Mouse (Mus musculus): Measurements from ENCODE around the gene Abcc6.
A peak's percentile ranks its signal among the peaks of the same experiment; 100 is the strongest.
"Not testable (repeated sequence)": the region's sequence is repeated elsewhere in the genome, so short reads cannot be mapped to it uniquely, and the experiment has no call there.

The Abcc6 gene

DNA sequence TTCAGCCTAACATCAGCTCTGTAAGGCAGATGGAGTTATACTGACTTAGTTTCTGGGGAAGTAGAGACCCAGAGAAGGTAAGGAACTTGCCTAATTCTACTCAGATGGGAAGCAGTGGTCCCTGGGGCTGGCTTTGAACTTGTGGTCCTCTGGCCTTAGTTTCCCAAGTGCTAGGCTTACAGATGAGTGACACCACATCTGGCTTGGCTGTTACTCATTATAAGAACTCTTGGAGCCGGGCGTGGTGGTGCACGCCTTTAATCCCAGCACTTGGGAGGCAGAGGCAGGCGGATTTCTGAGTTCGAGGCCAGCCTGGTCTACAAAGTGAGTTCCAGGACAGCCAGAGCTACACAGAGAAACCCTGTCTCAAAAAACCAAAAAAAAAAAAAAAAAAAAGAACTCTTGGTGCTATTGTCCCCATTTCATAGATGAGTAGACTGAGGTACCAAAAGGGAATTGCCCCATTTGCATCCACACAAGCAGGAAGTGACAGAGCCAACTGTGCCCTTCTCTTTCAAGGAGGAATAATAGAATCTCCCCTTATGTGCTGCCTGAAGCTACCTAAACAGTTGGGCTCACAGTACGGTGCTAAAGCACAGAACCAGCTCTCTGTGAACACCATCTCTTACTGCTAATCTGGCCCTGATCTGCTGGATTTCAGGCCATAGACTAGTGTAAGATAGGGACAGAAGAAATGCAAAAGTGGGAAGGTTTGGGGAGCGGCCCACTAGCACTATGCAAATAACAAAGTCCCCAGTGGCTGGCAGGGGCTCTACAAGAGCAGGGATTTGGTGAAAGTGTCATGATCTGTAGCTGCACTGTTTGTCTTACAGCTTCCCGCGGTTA, 580 bp downstream of the Abcc6 start:
- no peak for DNase-seq (ENCODE audit: extremely low read depth, low read depth, low spot score)

DNA sequence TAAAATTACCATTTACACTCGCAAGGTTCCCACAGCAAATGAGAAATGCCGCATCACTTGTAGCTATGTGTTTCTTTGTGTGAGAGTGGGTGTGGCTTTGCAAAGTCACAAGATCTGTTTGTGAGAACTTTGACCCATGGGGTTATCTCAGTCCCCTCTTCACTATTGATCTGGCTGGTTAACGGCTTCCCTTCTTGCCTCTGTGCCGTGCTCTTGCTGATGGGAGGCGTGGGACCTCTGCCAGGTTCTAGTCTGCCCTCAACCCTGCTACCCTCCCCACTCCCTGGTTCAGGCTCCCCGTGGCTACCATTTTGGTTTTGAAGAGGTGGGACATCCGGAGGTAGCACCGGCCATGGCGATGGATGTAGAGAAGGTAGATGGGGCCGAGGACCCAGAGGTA, 1.4 kb downstream of the Abcc6 start:
- no peak for DNase-seq (ENCODE audit: extremely low read depth, low read depth, low spot score)

DNA sequence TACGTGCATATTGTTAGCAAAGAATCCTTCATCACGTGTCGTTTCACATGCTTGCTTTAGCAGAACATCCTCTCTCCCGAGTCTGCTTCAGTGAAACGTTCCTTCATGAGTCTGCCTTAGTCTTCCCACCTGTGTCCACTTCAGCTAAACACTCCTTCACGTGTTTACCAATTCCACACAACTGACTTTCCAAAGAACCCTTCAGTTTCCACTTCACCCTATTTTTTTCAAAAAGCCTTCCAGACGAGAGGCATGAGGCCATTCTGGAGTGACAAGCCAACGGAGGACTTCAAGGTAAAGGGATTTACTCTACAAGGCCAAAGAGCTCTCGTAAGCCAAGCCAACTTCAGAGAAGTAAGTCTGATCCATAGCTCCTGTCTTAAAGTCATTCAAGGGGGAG, 4.7 kb downstream of the Abcc6 start:
- no peak for DNase-seq (ENCODE audit: extremely low read depth, low read depth, low spot score)

DNA sequence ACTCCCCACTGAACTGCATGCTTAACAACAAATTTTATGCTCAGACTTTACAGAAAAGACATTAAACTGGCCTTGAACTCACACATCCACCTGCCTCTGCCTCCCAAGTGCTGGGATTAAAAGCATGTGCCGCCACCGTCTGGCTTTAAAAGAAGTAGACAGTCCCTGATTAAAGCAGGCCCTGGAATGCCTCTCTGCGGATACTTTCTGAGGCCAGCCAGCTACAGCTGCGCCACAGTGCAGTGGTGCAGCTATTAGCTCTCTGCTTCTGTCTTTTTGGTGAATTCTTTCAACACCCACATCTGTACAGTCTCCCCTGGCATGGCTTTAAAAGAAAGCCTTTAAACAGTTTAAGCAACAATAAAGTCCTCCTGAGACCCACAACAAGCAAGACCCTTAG, 8.2 kb downstream of the Abcc6 start:
- DNase-seq (ENCODE audit: extremely low read depth, low read depth, low spot score), result no peak

DNA sequence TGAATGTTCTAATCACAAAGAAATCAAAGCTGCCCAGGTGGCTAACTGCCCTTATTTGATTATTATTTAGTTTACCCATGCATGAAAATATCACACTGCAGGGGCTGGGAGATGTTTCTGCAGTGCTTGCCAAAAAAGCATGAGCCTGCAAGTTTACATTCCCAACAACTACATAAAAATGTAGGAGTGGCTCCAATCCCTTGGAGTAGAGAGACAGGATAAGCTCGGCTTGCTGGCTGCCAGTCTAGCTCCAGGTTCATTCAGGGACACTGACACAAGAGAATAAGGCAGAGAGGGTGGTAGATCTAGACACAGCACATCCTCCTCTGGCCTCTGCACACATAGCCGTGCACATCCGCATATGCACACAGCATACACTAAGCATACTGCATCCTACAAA, 10.5 kb downstream of the Abcc6 start:
- DNase-seq (ENCODE audit: extremely low read depth, low read depth, low spot score), result no peak

DNA sequence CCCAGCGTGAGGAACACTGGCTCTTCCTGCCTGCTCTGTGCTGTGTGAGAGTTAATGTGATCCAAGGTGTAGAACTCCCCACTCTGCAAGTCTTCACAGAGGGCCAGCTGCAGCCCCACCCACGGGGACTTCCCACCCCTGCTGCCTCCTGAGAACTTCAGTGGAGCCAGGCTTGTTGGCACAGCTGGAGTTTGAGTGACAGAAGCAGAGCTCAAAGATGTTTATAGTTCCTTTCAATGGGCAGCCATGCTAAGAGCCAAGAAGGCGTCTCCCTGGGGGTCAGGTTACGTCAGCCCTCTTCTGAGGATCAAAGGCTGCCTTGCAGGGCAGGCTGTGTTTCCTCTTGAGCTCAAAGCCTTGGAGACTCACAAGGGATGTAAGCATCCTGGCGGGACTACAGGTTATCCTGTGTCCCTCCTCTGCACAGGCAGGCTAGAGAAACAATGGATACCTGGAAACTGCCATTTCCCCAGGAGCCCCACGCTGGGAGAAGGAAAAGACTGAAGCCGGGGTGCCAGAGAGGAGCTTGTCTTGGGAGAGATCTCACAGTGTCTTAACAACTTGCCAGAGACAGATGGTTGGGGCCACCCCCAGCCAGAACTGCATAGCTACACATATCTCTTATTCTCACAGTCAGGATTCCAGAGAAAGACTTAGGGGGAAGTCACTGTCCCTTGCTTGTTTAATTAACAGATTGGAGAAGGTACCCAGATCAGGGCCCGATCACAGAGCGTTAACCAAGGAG, 16.7 kb downstream of the Abcc6 start:
- DNase-seq (ENCODE audit: extremely low read depth, low read depth, low spot score), result no peak

DNA sequence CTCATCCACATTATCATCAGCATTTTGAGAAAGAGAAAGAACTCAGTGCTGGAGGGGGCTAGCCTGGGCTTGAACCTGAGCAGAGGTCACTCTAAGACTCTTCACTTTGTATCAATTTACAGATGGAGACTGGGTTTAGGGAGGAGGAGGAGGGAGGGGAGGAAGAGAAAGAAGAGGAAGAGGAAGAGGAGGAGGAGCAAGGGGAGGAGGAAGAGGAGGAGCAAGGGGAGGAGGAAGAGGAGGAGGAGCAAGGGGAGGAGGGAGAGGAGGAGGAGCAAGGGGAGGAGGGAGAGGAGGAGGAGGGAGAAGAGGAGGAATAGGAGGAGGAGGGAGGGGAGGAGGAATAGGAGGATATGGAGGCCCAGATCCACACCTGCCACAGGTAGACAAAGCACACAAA, 18.0 kb downstream of the Abcc6 start:
- no peak for DNase-seq (ENCODE audit: extremely low read depth, low read depth, low spot score)

DNA sequence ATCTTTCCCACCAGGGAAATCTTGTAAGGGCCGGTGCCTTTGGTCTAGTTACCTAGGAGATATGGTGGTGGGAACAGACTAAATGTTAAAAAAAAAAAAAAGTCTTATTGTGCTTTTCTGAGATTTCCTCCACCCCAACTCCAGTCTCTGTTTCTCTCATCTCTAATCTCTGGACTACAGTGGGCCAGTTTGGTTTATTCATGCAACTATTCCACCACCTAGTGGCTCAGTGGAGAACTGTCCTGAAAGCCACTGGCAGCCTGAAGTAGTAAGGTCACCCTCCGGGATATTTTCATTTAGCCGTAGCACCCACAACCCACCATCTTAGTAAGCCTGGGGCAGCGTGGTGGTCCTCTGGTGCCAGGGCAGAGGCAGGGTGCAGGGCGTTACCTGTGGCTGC, 20.5 kb downstream of the Abcc6 start:
- DNase-seq (ENCODE audit: extremely low read depth, low read depth, low spot score), result no peak

DNA sequence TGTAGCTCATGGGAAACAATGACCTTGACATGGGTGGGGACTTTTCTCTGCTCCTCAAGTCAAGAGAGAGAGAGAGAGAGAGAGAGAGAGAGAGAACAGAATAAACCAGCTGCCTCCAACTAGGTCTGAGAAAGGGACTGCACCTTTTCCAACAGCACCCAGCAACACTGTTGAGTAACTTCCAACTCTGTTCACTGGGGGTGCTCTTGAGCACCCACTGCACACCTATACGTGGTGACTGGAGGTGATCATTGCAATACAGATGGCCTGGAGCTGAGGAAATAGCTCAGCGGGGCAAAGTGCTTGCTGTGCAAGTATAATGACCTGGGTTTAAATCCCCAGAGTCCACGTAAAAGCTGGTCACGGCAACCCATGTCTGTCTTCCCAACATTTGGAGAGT, 27.4 kb downstream of the Abcc6 start:
- no peak for DNase-seq (ENCODE audit: extremely low read depth, low read depth, low spot score)

DNA sequence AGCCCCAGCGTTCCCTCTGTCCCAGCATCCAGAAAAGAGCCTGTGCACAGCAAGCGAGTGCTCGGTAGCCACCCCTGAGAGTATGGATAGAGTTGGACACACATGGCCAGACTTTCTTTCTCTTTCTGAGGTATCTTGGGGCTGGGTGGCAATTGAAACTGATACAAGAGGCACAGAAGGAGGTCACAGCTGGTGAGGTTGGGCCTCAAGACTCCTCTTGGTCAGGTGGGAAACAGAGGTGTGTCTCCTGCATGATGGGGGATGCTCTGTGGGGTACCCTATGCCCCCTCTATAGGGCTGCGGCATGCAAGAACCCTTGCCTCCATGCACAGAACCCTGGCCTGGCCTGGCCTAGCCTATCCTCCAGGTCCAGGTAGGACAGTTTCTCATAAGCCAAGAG, 29.5 kb downstream of the Abcc6 start:
- no peak for DNase-seq (ENCODE audit: extremely low read depth, low read depth, low spot score)

DNA sequence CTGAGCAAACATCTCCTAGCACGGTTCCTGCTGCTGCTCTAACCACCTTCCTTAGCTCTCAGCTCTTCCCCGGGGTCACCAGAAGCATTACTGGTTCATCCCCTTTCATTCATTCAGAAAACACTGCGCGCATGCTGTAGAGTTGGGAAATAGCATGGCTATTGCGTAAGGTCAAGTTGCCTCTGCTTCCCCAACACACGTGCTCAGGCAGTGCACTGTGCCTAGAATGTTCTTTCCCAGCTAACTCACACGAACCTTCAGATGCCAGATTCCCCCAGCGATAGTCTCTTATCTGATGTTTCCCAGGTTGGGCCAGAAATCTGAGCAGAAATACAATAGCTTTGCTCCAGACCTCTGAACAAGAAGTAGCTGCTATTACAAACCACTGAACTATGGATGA, 37.6 kb downstream of the Abcc6 start:
- no peak for DNase-seq (ENCODE audit: extremely low read depth, low read depth, low spot score)

DNA sequence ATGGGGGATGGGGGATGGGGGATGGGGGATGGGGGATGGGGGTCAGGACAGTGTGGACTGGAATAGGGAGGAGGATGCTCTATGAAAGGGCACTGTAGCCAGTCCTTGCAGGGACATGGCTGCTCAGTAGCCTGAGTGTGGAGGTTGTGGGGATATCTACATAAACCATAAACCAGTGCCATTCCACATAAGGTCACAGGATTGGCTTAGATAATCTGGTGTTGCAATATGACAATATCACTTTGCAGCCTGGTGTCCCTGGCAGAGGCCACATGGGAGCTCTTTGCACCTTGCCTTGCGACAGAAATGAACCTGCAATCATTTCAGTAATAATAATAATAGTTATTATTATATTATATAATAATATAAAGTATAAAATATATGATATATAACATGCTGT, 41.8 kb downstream of the Abcc6 start:
- no peak for DNase-seq (ENCODE audit: extremely low read depth, low read depth, low spot score)

DNA sequence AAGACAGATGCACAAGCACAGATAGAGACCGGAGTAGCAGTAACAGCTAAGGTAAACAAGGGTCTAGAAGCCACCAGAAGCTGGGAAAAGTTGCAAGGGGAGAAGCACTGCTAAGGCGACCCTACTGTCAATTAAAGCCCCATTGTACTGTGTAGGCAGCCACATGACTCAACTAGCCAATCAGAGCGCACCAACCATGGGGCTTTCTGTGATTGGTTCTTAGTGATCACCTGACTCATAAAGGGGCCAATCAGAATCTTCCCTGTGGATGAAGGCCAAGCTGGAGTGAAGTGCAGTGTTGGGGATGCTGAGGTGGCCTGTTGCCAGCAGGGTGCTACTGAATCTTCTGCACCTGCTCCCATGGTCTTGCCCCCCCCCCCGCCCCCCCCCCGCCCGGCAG, 43.2 kb downstream of the Abcc6 start:
- DNase-seq (ENCODE audit: extremely low read depth, low read depth, low spot score), result no peak

DNA sequence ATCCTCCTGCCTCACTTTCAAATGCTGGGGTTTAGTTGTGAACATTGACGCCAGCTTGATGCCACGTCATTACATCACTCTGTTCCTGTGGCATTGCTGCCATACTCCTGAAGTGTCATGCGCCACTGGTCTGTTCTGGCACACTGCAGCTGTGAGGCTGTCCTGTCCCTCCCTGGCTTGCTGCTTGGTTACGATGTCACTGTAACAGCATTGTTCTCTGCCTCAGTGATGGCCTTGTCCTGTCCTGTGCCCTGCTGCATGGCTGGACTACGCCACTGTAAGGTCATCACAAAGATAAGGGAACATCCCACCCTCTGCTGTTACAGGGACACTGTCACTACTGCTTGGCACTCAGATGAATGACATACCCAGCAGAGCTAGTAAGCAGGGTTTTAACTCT, 48.5 kb downstream of the Abcc6 start:
- no peak for DNase-seq (ENCODE audit: extremely low read depth, low read depth, low spot score)

DNA sequence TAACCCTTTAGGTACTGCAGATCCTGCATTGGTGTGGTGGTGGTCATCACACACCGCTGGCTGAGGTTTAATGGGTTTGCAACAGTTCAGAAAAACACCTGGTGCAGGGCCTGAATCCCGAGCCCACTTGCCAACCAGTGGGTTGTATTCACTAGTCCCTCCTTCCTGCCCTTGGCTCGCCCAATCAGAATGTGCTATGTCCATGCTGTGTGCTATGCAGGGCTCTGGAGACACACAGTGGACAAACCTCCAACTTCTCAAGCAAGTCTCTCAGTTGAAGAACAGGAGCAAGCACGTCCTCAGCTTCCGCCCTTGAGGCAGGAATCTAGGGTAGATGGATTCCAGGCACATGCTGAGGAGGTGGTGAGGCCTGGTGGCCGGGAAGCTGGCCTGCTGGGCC, 55.6 kb downstream of the Abcc6 start:
- no peak for DNase-seq (ENCODE audit: extremely low read depth, low read depth, low spot score)

DNA sequence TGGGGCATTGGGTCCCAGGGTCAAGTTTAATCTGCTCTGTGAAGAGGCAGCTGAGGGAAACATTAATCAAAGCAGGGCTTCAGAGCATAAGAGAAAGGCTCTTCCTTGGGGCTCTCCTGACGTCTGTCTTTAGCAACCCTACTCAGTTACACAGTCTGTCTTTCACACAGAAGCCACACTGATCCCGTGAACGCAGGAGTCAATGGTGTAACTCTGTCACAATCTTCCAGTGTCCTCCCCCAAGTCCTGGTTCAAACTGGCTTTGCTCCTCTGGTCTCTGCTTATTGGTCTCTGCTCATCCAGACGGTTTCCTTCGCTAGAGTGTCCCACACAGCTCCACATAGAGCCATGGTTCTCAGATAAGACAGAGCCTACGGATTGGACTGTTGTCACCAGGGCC, 56.0 kb downstream of the Abcc6 start:
- DNase-seq (ENCODE audit: extremely low read depth, low read depth, low spot score), result no peak

DNA sequence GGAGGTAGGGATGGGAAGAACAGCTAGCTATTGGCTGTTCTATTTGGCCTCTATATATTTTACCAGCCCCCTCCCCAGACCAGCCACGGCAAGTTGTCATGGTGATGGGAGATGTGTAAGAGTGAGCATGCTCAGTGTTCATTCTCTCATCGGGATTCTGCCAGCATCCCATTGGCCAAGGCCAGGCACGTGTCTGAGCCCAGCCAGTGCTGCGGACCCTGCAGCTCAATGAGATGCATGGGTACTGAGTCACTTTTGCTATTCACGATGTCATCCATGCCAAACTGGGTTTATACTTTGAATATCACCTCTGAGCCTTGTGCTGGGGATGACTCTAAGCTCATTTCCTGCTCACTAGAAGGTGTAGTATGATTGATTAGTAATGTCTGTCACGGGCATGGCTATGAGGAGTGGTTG, 56.8 kb downstream of the Abcc6 start:
- no peak for DNase-seq (ENCODE audit: extremely low read depth, low read depth, low spot score)

DNA sequence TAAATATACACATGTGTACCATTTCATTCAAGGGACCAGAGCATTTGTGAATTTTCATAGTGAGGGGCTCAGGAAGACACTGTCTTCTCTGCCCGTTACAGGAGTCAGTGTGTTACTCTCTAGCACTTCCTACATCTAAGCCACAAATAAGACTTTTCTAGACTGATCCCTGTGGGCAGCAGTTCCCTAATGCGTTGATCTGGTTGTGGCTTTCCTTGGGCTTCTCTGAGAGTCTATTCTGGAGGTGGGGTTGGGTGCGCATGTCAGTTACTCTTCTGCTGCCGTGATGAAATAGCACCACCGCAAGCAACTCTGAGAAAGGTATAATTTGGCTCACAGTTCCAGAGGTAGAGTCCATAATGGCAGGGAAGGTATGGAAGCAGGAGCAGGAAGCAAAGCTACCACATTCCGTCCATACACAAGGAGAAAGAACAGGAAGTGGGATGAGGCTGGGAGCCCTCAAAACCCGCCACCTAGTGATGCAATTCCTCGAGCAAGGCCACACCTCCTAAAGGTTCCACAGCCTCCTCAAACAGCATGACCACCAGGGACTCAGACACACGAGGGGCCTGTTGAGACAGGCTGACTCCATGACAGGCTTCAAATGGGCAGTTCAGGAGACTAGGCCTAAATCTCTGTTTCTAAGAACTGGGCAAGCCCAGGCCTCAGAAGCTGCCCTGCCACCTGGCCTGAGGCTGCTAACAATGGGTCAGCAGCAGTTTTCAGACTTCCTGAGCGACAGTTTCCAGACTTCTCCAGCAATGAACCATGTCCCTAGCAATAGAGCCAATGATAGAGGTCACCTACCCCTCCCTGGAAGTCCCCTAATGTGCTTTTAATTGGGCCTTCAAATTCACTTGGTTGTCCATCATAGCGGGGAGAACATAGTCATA, 58.0 kb downstream of the Abcc6 start:
- DNase-seq (ENCODE audit: extremely low read depth, low read depth, low spot score), result no peak

DNA sequence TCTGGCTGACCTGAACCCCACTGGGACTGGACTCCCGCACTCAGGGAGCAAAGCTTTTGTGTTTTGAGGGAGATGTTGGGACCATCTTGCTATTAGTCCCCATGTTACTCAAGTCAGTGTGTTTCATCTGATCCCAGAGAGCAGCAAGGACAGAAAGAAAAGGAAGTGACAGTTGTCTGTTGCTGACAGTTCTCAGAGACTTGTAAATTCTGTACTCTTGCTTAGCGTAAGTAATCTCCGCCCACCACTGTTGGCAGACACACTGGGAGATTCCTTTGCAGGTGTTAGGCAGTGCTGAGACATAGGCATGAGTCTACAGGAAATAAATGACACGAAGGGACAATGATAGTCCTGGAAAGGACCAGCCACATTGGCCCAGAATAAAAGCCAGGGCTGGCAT, 73.5 kb downstream of the Abcc6 start:
- peak; percentile 21 for DNase-seq (ENCODE audit: extremely low read depth, low read depth, low spot score)

DNA sequence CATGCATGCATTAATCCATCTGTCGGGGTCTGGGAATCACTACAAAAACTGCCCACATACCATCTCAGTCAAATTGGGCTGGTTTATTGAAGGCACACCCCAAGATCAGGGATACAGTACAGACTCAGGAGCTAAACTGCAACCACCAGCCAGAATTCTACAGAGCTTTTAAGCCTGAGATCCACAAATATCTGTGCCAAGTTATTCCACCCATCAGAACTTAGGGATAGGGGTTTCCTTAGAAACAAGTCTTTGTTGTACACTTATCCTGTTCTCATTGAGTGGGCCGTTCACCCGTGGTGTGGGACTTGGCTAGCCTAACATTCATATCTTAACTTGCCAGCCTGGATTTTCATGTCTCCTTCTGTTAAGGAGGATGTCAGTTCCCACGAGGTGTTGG, 81.0 kb downstream of the Abcc6 start:
- DNase-seq (ENCODE audit: extremely low read depth, low read depth, low spot score), result no peak

DNA sequence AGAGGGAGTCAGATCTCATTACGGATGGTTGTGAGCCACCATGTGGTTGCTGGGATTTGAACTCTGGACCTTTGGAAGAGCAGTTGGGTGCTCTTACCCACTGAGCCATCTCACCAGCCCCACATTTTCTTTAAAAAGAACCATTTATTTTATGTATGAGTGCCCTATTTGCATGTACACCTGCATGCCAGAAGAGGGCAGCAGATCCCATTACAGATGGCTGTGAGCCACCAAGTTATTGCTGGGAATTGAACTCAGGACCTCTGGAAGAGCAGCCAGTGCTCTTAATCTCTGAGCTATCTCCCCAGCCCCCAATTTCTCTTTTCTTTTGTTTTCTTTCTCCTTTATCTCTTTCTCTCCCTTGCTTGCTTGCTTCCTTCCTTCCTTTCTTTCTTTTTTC, 86.8 kb downstream of the Abcc6 start:
- DNase-seq (ENCODE audit: extremely low read depth, low read depth, low spot score), result not testable (repeated sequence)

DNA sequence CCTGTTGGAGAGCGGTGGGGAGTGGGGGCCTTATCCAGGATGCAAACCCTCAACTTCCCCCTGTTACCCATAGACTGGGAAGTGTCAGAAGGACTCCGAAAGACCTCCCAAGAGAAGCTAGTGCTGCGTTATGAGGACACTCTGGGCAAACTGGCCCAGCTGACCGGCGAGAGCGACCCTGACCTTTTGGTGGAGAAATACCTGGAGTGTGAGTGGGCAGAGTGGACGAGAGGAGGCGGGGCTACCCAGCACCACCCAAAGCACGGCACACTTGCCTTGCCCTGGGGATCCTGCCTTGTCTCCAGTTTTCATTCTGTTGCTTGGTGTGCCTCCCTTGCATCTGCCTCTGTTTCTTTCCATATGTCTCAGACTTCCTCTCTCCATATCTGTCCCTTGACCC, 88.1 kb downstream of the Abcc6 start:
- DNase-seq (ENCODE audit: extremely low read depth, low read depth, low spot score), result no peak
